Mouse (Mus musculus) limb, embryonic 11.5 days (tissue): Measurements from ENCODE around the gene Wwox. TPM values are rescaled to one million over a fixed set of nuclear protein-coding genes. Genes with fewer than 3 reads are reported as not detected.

Experiments
- ATAC-seq: fragments of 200-750 bp; cut with Nextera tagmentation; 2 replicates; pipeline ENCODE4 v1.8.0; 2017; ENCODE audit warnings: low read depth; ENCODE audit not compliant: insufficient number of reproducible peaks, low FRiP score, low TSS enrichment
- DNase-seq: peaks from one replicate; pipeline ENCODE4 v3.0.0-alpha.2; 2015; ENCODE audit warnings: low spot score
- H3K27ac ChIP-seq: fragments of 300-500 bp; sonication (generic); replicated peaks from 2 replicates; pipeline ENCODE4 v1.5.1; 2014; ENCODE audit warnings: low read depth, mild to moderate bottlenecking, low read length
- H3K27me3 ChIP-seq: fragments of 300-500 bp; sonication (generic); 2 replicates; pipeline ENCODE4 v1.6.1; 2014; ENCODE audit warnings: mild to moderate bottlenecking, low read length, mixed read lengths; ENCODE audit not compliant: control insufficient read depth, insufficient read depth
- H3K36me3 ChIP-seq: fragments of 300-500 bp; sonication (generic); 2 replicates; pipeline ENCODE4 v1.6.1; 2014; ENCODE audit warnings: mild to moderate bottlenecking, low read length, moderate library complexity, mixed read lengths; ENCODE audit not compliant: control insufficient read depth, insufficient read depth
- H3K4me1 ChIP-seq: fragments of 300-500 bp; sonication (generic); 2 replicates; pipeline ENCODE4 v1.6.1; 2014; ENCODE audit warnings: low read length, mixed read lengths; ENCODE audit not compliant: control insufficient read depth, insufficient read depth
- H3K4me2 ChIP-seq: fragments of 300-500 bp; sonication (generic); 2 replicates; pipeline ENCODE4 v1.6.1; 2014; ENCODE audit warnings: low read depth, mild to moderate bottlenecking, moderate library complexity; ENCODE audit not compliant: severe bottlenecking
- H3K4me3 ChIP-seq: fragments of 300-500 bp; sonication (generic); 2 replicates; pipeline ENCODE4 v1.5.1; 2014; ENCODE audit warnings: low read depth, low read length
- H3K9ac ChIP-seq: fragments of 300-500 bp; sonication (generic); 2 replicates; pipeline ENCODE4 v1.6.1; 2014; ENCODE audit warnings: mild to moderate bottlenecking, low read length
- H3K9me3 ChIP-seq: fragments of 300-500 bp; sonication (generic); 2 replicates; pipeline ENCODE4 v1.6.1; 2016; ENCODE audit warnings: low read length; ENCODE audit not compliant: control insufficient read depth
- WGBS: fragments of 180-500 bp; shearing (Covaris S2); extraction: QIAGEN DNeasy Blood & Tissue Kit; methylation state at CpG from one replicate; pipeline ENCODE4 v1.1.7; 2014; 5-methylcytosine and 5-hydroxymethylcytosine counted together
- polyA plus RNA-seq: library from polyadenylated mRNA; unstranded; fragments of >200 nt; fragmentation: Nextera tagmentation; extraction: Ambion mirVana; gene quantifications from 2 replicates; pipeline ENCODE4 v1.2.1, GENCODE M21; 2014

Wwox gene
- polyA plus RNA-seq, 1 experiment from 2014 or later, result 7.3 TPM

DNA sequence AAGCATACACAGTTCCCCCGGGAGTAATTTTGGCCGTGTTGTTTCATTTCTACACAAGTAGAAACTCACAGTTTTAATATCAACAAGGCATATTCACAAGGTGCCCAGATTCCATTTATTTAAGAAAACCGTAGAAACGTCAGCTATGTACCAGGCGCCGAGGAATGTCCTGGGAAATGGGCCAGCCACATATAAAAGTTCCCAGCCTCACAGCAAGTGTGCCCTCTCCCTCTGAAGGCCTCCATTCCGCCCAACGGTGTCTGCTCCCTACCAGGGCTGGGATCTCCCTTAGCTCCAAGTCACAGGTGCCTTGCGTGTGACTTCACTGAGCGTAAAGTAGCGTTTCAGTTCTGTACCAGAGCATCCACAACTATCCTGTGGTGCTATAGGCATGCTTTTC, 346.4 kb downstream of the Wwox start:
- Histone ChIP-seq H3K4me3 (no peak overlapping the region), H3K9ac (no peak overlapping the region), H3K4me1 (no peaks in the 10 kb centered on the region), H3K27me3 (no peaks in the 10 kb centered on the region), H3K36me3 (no peaks in the 10 kb centered on the region), H3K4me2 (no peak overlapping the region), H3K27ac (no peak overlapping the region), H3K9me3 (no peaks in the 10 kb centered on the region)
- DNase-seq (no peak), ATAC-seq (no peak)
- WGBS, result 91% methylated on average over 11 of the region's 11 CpGs

DNA sequence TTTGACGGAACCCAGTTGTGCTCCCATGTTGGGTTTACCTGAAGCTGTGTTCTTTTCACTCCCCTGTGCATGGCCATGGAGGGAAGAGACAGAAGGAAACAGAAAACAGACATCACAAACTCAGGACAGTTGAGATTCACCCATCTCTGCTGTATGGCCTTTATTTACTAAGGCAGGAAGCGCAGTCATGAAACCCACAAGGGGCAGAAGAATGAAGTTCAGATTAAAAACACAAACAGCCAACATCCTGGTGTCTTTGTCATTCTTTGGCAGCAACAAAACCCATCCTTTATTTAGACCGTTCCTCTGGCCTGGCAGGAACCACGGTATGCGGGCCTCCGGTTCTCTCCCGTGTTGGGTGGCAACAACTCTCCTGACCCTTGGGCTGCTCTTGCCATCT, 350.2 kb downstream of the Wwox start:
- H3K27ac ChIP-seq, result no peak overlapping the region
- 92% methylated on average over 7 of the region's 7 CpGs for WGBS
- no peak for ATAC-seq
- no peaks in the 10 kb centered on the region for H3K4me1 ChIP-seq
- H3K4me2 ChIP-seq, result no peak overlapping the region
- H3K4me3 ChIP-seq, result no peak overlapping the region
- no peak for DNase-seq
- no peaks in the 10 kb centered on the region for H3K36me3 ChIP-seq
- no peaks in the 10 kb centered on the region for H3K27me3 ChIP-seq
- H3K9me3 ChIP-seq, result no peaks in the 10 kb centered on the region
- no peak overlapping the region for H3K9ac ChIP-seq

DNA sequence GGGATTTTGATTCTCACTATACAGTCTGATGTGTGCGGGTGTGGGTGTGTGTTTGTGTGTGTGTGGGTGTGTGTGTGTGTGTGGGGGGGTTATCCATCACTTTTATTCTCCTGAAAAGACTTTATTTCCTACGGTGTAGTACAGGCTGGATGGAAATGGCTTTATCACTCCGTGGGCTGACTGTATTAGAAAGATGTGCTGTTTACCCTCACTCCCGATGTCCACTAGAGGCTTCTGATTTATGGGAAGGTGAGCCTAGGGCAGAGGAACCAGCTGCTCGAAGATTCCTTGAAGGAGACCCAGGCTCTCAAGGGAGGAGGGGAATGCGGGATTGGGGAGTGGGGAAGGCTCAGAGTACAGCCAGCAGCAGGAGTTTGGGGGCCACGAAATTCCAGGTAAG, 351.3 kb downstream of the Wwox start:
- H3K27ac ChIP-seq, result no peak overlapping the region
- no peaks in the 10 kb centered on the region for H3K9me3 ChIP-seq
- no peak overlapping the region for H3K4me3 ChIP-seq
- 64% methylated on average over 7 of the region's 7 CpGs for WGBS
- no peak for ATAC-seq
- no peak overlapping the region for H3K9ac ChIP-seq
- no peak overlapping the region for H3K4me2 ChIP-seq
- H3K27me3 ChIP-seq, result no peaks in the 10 kb centered on the region
- DNase-seq, result no peak
- no peaks in the 10 kb centered on the region for H3K4me1 ChIP-seq
- H3K36me3 ChIP-seq, result no peaks in the 10 kb centered on the region

DNA sequence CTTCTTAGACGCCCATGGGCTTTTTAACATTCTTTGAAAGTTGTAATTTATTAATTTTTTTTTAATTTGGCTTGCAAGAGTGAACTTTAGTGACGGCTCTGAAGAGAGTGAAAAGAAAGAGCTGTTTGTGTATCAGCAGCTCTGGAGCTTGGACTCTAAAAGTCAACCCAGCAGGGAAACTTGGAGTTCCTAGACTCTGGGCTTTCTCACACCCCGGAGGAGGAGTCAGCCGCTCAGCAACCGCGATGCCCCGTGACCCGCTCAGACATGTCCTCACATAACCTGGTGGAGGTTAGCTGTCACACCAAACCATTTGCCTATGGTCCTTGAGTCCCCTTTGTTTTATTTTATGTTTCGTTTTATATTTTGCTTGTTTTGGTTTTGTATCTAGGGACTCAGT, 354.2 kb downstream of the Wwox start:
- DNase-seq (no peak), ATAC-seq (no peak)
- no peak overlapping the region for H3K9ac ChIP-seq
- H3K36me3 ChIP-seq, result no peaks in the 10 kb centered on the region
- no peak overlapping the region for H3K4me2 ChIP-seq
- no peak overlapping the region for H3K27ac ChIP-seq
- no peaks in the 10 kb centered on the region for H3K27me3 ChIP-seq
- no peaks in the 10 kb centered on the region for H3K4me1 ChIP-seq
- no peaks in the 10 kb centered on the region for H3K9me3 ChIP-seq
- WGBS, result 85% methylated on average over 9 of the region's 9 CpGs
- H3K4me3 ChIP-seq, result no peak overlapping the region

DNA sequence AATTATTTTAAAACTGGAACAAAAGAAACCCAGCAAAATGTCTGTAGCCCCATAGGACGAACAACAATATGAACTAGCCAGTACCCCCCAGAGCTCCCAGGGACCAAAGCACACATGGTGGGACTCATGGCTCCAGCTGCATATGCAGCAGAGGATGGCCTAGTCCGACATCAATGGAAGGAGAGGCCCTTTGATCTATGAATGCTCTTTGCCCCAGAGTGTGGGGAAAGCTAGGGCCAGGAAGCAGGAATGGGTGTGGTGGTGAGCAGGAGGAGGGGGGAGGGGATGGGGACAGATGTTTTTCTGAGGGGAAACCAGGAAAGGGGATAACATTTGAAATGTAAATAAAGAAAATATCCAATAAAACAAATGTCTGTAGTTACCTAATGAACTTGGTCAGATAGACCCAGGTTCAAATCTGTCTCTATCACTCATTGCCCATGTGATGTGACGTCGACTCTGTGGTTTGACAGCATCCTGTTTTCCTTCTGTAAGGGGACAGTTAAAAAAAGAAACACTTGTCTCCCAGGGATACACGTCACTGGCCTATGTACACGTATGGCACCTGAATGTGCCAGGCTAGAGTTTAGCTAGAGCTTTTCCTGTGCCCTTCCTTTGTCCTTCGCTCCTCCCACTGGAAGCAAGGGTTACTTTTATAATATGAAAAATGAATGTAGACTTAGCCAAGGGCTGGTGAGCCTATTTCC, 362.1 kb downstream of the Wwox start:
- no peaks in the 10 kb centered on the region for H3K9me3 ChIP-seq
- H3K9ac ChIP-seq, result no peak overlapping the region
- H3K27ac ChIP-seq, result no peak overlapping the region
- DNase-seq (no peak), ATAC-seq (no peak)
- no peak overlapping the region for H3K4me2 ChIP-seq
- H3K36me3 ChIP-seq, result no peaks in the 10 kb centered on the region
- H3K4me1 ChIP-seq, result no peaks in the 10 kb centered on the region
- no peaks in the 10 kb centered on the region for H3K27me3 ChIP-seq
- 51% methylated on average over 7 of the region's 7 CpGs for WGBS
- no peak overlapping the region for H3K4me3 ChIP-seq

DNA sequence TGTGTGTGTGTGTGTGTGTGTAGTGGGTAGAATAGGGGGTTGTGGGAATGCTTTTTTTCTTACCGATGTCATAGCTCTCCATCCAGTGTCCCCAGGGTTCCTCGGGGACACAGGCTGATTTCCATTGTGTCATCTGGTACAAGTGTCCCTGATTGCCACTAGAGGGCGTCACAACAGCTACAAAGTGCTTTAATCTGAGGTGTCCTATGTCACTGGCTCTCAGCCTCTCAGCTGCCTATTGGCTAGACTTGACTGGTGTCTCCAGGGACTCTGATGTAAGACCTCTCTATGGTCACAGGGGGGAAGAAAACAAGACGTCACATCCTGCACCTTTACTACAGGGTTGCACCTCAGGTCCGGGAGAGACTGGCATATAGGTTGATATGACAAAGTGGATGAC, 363.7 kb downstream of the Wwox start:
- no peak for DNase-seq
- no peaks in the 10 kb centered on the region for H3K4me1 ChIP-seq
- no peaks in the 10 kb centered on the region for H3K9me3 ChIP-seq
- no peaks in the 10 kb centered on the region for H3K27me3 ChIP-seq
- H3K36me3 ChIP-seq, result no peaks in the 10 kb centered on the region
- ATAC-seq, result no peak
- no peak overlapping the region for H3K4me2 ChIP-seq
- WGBS, result 61% methylated on average over 5 of the region's 5 CpGs
- no peak overlapping the region for H3K9ac ChIP-seq
- no peak overlapping the region for H3K27ac ChIP-seq
- no peak overlapping the region for H3K4me3 ChIP-seq

DNA sequence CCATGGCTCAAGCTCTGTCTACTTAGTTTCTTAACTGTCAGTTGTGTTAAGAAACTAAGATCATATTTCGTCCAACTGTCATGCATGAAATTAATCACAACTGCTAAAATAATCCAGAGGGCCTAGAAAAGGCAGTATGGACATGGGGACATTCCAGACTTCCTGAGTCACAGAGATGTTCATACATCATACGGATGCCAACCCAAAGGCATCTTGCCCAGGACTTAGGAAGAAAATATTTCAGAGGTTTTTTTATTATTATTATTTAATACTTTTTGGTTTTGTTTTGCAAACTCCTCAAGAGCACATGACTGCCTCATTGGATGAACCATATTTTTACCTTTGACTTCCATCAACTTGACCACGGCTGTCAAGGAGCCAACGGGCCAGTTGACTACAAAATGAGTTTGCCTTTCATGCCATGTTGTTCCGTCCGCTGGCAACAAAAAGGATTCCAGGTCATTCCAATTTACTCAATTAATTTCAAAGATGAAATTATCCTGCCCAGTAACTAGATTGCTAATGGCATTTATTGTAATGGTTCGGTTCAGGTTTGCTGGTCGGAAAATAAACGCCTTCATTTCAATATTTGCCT, 367.5 kb downstream of the Wwox start:
- DNase-seq, result no peak
- H3K9ac ChIP-seq, result no peak overlapping the region
- no peak overlapping the region for H3K4me2 ChIP-seq
- no peaks in the 10 kb centered on the region for H3K27me3 ChIP-seq
- no peak for ATAC-seq
- H3K36me3 ChIP-seq, result no peaks in the 10 kb centered on the region
- H3K4me3 ChIP-seq, result no peak overlapping the region
- H3K27ac ChIP-seq, result no peak overlapping the region
- H3K4me1 ChIP-seq, result no peaks in the 10 kb centered on the region
- WGBS, result 95% methylated on average over 9 of the region's 9 CpGs
- no peaks in the 10 kb centered on the region for H3K9me3 ChIP-seq

DNA sequence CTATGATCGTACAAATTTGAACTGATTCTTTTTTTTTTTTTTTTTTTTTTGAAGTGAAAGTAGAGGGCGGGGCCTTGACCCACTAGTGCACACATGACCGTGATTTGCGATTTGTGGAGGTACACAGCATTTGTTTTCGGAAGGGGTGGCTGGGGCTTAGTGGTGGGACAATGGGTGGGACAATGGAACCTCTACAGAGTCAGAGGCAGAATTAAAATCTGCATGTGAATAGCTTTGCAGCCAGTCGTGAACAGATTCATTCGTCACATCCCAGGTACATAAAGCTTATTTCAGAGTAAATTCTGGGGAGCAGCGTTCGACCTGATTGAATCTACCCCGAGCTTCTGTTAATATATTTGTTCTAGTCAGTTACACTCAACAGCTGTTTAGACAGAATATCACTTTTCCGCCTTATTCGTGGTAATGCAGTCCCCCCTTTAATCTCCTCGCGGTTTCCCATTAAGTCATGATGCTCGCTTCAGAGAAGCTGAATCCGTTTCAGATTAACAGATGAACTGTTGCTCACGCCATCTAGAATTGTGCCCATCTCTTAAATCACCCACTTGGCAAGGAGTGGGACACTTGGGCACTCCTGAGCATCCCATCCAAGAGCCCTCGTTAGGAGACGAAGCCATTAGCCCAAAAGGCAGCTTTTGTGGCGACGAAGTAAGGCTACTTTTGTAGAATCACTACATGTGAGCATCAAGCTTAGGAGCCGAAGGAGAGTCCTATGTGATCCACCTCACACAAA, 368.4 kb downstream of the Wwox start:
- H3K4me3 ChIP-seq, result no peak overlapping the region
- no peak for ATAC-seq
- H3K27me3 ChIP-seq, result no peaks in the 10 kb centered on the region
- no peak for DNase-seq
- H3K27ac ChIP-seq, result no peak overlapping the region
- H3K9ac ChIP-seq, result no peak overlapping the region
- H3K4me2 ChIP-seq, result no peak overlapping the region
- no peaks in the 10 kb centered on the region for H3K36me3 ChIP-seq
- no peaks in the 10 kb centered on the region for H3K4me1 ChIP-seq
- WGBS, result 89% methylated on average over 22 of the region's 22 CpGs
- no peaks in the 10 kb centered on the region for H3K9me3 ChIP-seq
